In the genomic region with DNA sequence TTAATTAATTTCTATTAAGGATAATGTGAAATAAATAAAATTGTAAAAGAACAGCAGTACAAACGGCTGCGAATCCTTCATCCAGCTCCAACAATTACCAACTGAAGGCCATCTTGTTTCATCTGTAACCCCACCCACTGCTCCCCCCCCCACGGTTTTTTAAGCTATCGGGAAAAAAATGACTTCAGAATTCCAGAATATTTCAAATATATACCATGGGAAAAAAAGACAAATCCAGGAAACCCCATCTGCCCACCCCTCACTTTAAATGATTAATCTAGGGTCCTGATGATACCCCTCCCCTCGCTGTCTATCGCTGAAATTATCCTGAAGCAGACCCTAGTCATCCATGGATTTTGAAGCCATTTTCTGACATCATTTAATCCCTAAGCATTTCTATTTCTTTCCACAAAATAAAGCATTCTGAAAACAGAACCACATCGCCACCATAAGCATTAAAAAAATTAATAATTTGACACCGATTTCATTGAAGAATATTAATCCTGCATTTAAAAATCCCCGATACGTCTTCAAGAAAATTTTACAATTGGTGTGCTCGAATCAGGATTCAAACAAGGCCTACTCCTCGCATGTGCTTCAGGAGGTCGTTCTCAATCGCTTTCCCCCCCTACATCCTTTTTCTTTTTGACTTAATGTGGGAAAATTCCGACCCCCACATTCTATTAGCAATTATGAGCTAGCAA, we compare ENCODE assay signal across 8 mouse cellular contexts. TPM values are rescaled to one million over a fixed set of nuclear protein-coding genes. Genes with fewer than 3 reads are reported as not detected.
DNase-seq lines count a peak whose midpoint lies in the region; ATAC-seq and TF ChIP-seq lines count a peak whose summit lies in the region.

No protein-coding gene starts in this region.

- no peaks in the 10 kb centered on the region for H3K27me3 ChIP-seq in hindbrain, embryonic 15.5 days
- H3K27me3 ChIP-seq in midbrain, postnatal 0 days (ENCODE audit: insufficient read depth, low read length), result no peaks in the 10 kb centered on the region

- no peak for TF ChIP-seq CTCF in layer of hippocampus, adult 2 months (conservative IDR thresholded peaks at IDR 0.05)
- no peak for TF ChIP-seq CTCF in midbrain, postnatal 0 days (IDR thresholded peaks at IDR 0.05)

- H3K4me3 ChIP-seq in layer of hippocampus, adult 2 months, result peak overlapping the region; percentile 75
- H3K4me3 ChIP-seq in hindbrain, embryonic 15.5 days, result peak overlapping the region; percentile 59
- H3K4me3 ChIP-seq in midbrain, postnatal 0 days (ENCODE audit: low read depth, low read length), result peak overlapping the region; percentile 48

- DNase-seq in layer of hippocampus, adult 2 months (ENCODE audit: low spot score in 2 of 2), result no peak
- DNase-seq in layer of hippocampus, postnatal 14 days (ENCODE audit: low spot score in 2 of 2), result no peak
- DNase-seq in adipocyte (ENCODE audit: low spot score), result peak; percentile 26
- peak; percentile 16 for DNase-seq in midbrain, postnatal 0 days (ENCODE audit: low spot score)
- DNase-seq in right cerebral cortex, postnatal 36 days (ENCODE audit: low spot score in 2 of 2), result no peak
- DNase-seq in c-Kit-positive CD71-positive TER-119-positive erythroid progenitor cells, embryonic 14.5 days (ENCODE audit: low spot score), result no peak
- no peak for DNase-seq in adrenal gland, postnatal 10 days

- peak overlapping the region; percentile 67 for H3K9ac ChIP-seq in hindbrain, embryonic 15.5 days
- peak overlapping the region; percentile 72 for H3K9ac ChIP-seq in midbrain, postnatal 0 days (replicated peaks; ENCODE audit: low read length, poor library complexity, severe bottlenecking)

- peak overlapping the region; percentile 93 for H3K27ac ChIP-seq in layer of hippocampus, adult 2 months
- peak overlapping the region; percentile 84 for H3K27ac ChIP-seq in hindbrain, embryonic 15.5 days (replicated peaks)
- H3K27ac ChIP-seq in midbrain, postnatal 0 days (ENCODE audit: low read depth, low read length), result peak overlapping the region; percentile 87

- H3K9me3 ChIP-seq in hindbrain, embryonic 15.5 days, result no peaks in the 10 kb centered on the region
- H3K9me3 ChIP-seq in midbrain, postnatal 0 days (ENCODE audit: low read length), result no peaks in the 10 kb centered on the region

- H3K4me2 ChIP-seq in hindbrain, embryonic 15.5 days, result peak overlapping the region; percentile 59
- peak overlapping the region; percentile 37 for H3K4me2 ChIP-seq in midbrain, postnatal 0 days (ENCODE audit: low read depth, low read length, poor library complexity, severe bottlenecking)

- no peaks in the 10 kb centered on the region for H3K36me3 ChIP-seq in hindbrain, embryonic 15.5 days
- H3K36me3 ChIP-seq in midbrain, postnatal 0 days (ENCODE audit: insufficient read depth, low read length), result no peaks in the 10 kb centered on the region

- WGBS in hindbrain, embryonic 15.5 days, result 18% methylated on average over 15 of the region's 15 CpGs
- WGBS in midbrain, postnatal 0 days, result 23% methylated on average over 15 of the region's 15 CpGs

- no peak for ATAC-seq in hindbrain, embryonic 15.5 days (ENCODE audit: low FRiP score, low read depth)
- no peak for ATAC-seq in midbrain, postnatal 0 days (ENCODE audit: low FRiP score)

- peaks cover 7% of the 10 kb centered on the region for H3K4me1 ChIP-seq in hindbrain, embryonic 15.5 days (replicated peaks)
- H3K4me1 ChIP-seq in midbrain, postnatal 0 days (ENCODE audit: insufficient read depth, low read length), result no peaks in the 10 kb centered on the region

RNA-seq across cellular contexts. Expression of a gene that starts 3.3 kb away (rescaled TPM):
- total RNA-seq in layer of hippocampus, adult 2 months (2021), result 100 to 1,000 TPM; 384 to 391 TPM
- total RNA-seq in layer of hippocampus, postnatal 14 days (2021), result 100 to 1,000 TPM; 411 to 425 TPM
- polyA plus RNA-seq in hindbrain, embryonic 15.5 days (2015; fragmentation: Nextera tagmentation; extraction: Ambion mirVana), result 523 and 538 TPM in 2 replicates
- 355 and 449 TPM in 2 replicates for total RNA-seq in midbrain, postnatal 0 days (2014; rRNA removed)
- 603 and 621 TPM in 2 replicates for polyA plus RNA-seq in midbrain, postnatal 0 days (2015; fragmentation: Nextera tagmentation; extraction: Ambion mirVana)
- total RNA-seq in adrenal gland, postnatal 10 days (2021), result 100 to 1,000 TPM; 226 to 278 TPM

RNA-seq across cellular contexts. Expression of a gene that starts 32.5 kb away (rescaled TPM):
- total RNA-seq in layer of hippocampus, adult 2 months (2021), result 10 to 100 TPM; 12.9 to 15.3 TPM
- total RNA-seq in layer of hippocampus, postnatal 14 days (2021), result 10 to 100 TPM; 11.2 to 12.8 TPM
- polyA plus RNA-seq in hindbrain, embryonic 15.5 days (2015; fragmentation: Nextera tagmentation; extraction: Ambion mirVana), result 21.8 and 23.2 TPM in 2 replicates
- total RNA-seq in midbrain, postnatal 0 days (2014; rRNA removed), result 21.2 and 23.2 TPM in 2 replicates
- 24.0 and 28.0 TPM in 2 replicates for polyA plus RNA-seq in midbrain, postnatal 0 days (2015; fragmentation: Nextera tagmentation; extraction: Ambion mirVana)
- 1 to 10 TPM; 6.4 to 6.9 TPM for total RNA-seq in adrenal gland, postnatal 10 days (2021)

RNA-seq across cellular contexts. Expression of a gene that starts 39.7 kb away (rescaled TPM):
- under 1 TPM in 1 of 2 experiments, not detected in 1; 0.20 TPM for total RNA-seq in layer of hippocampus, adult 2 months (2021)
- total RNA-seq in layer of hippocampus, postnatal 14 days (2021), result not detected
- 0.09 and 0.13 TPM in 2 replicates for polyA plus RNA-seq in hindbrain, embryonic 15.5 days (2015; fragmentation: Nextera tagmentation; extraction: Ambion mirVana)
- 0.33 TPM in 1 of 2 replicates, not detected in the other for total RNA-seq in midbrain, postnatal 0 days (2014; rRNA removed)
- not detected in 2 replicates for polyA plus RNA-seq in midbrain, postnatal 0 days (2015; fragmentation: Nextera tagmentation; extraction: Ambion mirVana)
- not detected for total RNA-seq in adrenal gland, postnatal 10 days (2021)

Comparison
In these comparisons a context has a peak if more than half of its experiments do, and no peak if none do; other contexts are left out.
1. DNase-seq: peak in adipocyte (single experiment) and midbrain, postnatal 0 days (single experiment); none in layer of hippocampus, adult 2 months (0 of 2), layer of hippocampus, postnatal 14 days (0 of 2), right cerebral cortex, postnatal 36 days (0 of 2), c-Kit-positive CD71-positive TER-119-positive erythroid progenitor cells, embryonic 14.5 days (single experiment) and adrenal gland, postnatal 10 days (single experiment).
2. Peak in every context shown above with its lines, with median percentiles within 50 percentile points of each other: H3K27ac ChIP-seq and H3K4me3 ChIP-seq.